Mouse (Mus musculus) olfactory bulb, adult 2 months (tissue): Measurements from ENCODE around the gene Foxc1. TPM values are rescaled to one million over a fixed set of nuclear protein-coding genes. Genes with fewer than 3 reads are reported as not detected.

ENCODE experiments used
- H3K27ac ChIP-seq: fragments of 200-500 bp; 2 replicates; pipeline ENCODE4 v1.5.1; 2012; ENCODE audit warnings: low read depth, low read length; ENCODE audit not compliant: insufficient read depth
- H3K4me1 ChIP-seq: fragments of 200-500 bp; 2 replicates; pipeline ENCODE4 v1.6.1; 2012; ENCODE audit warnings: low read length; ENCODE audit not compliant: control insufficient read depth, insufficient read depth
- H3K4me3 ChIP-seq: fragments of 200-500 bp; 2 replicates; pipeline ENCODE4 v1.5.1; 2012; ENCODE audit warnings: mild to moderate bottlenecking, low read depth, low read length, moderate library complexity; ENCODE audit not compliant: insufficient read depth
- CTCF ChIP-seq: fragments of 200-500 bp; IDR thresholded peaks from 2 replicates; pipeline ENCODE4 v1.5.1; 2012; ENCODE audit warnings: low read depth, mild to moderate bottlenecking, low read length, moderate library complexity; ENCODE audit not compliant: insufficient read depth
- POLR2A ChIP-seq: fragments of 200-500 bp; IDR thresholded peaks from 2 replicates; pipeline ENCODE4 v1.6.1; 2012; ENCODE audit warnings: mild to moderate bottlenecking, low read depth, low read length, moderate library complexity; ENCODE audit not compliant: insufficient read depth
- WGBS: fragments of 180-500 bp; shearing (Covaris S2); methylation state at CpG from one replicate; pipeline ENCODE4 v1.1.7; 2018; 5-methylcytosine and 5-hydroxymethylcytosine counted together
- polyA plus RNA-seq: library from polyadenylated mRNA; stranded (reverse); fragments of >200 nt; gene quantifications from 2 replicates; pipeline ENCODE4 v1.2.4, GENCODE M21; 2012; ENCODE audit warnings: low replicate concordance; ENCODE audit not compliant: missing spikeins, insufficient read depth, insufficient read length

Gene Foxc1
- polyA plus RNA-seq, 1 experiment: not detected

- Histone ChIP-seq H3K4me3 (no peak overlapping the region), H3K4me1 (no peaks in the 10 kb centered on the region), H3K27ac (no peak overlapping the region)
- no peak for TF ChIP-seq POLR2A
- no peak for TF ChIP-seq CTCF
- 93% methylated on average over 2 of the region's 2 CpGs for WGBS
Observed at GRCm38 (mm10) chr13:31782063-31782462, 24.4 kb upstream of the Foxc1 start.

GRCm38 (mm10) chr13:31784757-31785156, 21.7 kb upstream of the Foxc1 start:
- H3K4me3 ChIP-seq: no peak overlapping the region
- no peak overlapping the region for H3K27ac ChIP-seq
- H3K4me1 ChIP-seq: no peaks in the 10 kb centered on the region
- no peak for TF ChIP-seq POLR2A
- no peak for TF ChIP-seq CTCF
- 86% methylated on average over 7 of the region's 7 CpGs for WGBS

- H3K4me1 ChIP-seq: no peaks in the 10 kb centered on the region
- TF ChIP-seq CTCF (peak; percentile 93), POLR2A (no peak)
- H3K27ac ChIP-seq: no peak overlapping the region
- no peak overlapping the region for H3K4me3 ChIP-seq
- 17% methylated on average over 17 of the region's 17 CpGs for WGBS
Observed at GRCm38 (mm10) chr13:31792480-31793132, 13.8 kb upstream of the Foxc1 start.

GRCm38 (mm10) chr13:31793163-31793562, 13.3 kb upstream of the Foxc1 start:
- Histone ChIP-seq H3K4me3 (no peak overlapping the region), H3K27ac (no peak overlapping the region), H3K4me1 (no peaks in the 10 kb centered on the region)
- 58% methylated on average over 5 of the region's 5 CpGs for WGBS
- no peak for TF ChIP-seq CTCF
- TF ChIP-seq POLR2A: no peak

- WGBS: 55% methylated on average over 10 of the region's 10 CpGs
- Histone ChIP-seq H3K4me1 (peaks cover 8% of the 10 kb centered on the region), H3K27ac (no peak overlapping the region), H3K4me3 (no peak overlapping the region)
- no peak for TF ChIP-seq POLR2A
- no peak for TF ChIP-seq CTCF
Observed at GRCm38 (mm10) chr13:31797346-31797745, 9.1 kb upstream of the Foxc1 start.

- no peak for TF ChIP-seq CTCF
- no peak for TF ChIP-seq POLR2A
- peaks cover 8% of the 10 kb centered on the region for H3K4me1 ChIP-seq
- H3K27ac ChIP-seq: no peak overlapping the region
- 56% methylated on average over 9 of the region's 9 CpGs for WGBS
- no peak overlapping the region for H3K4me3 ChIP-seq
Observed at GRCm38 (mm10) chr13:31798075-31798474, 8.4 kb upstream of the Foxc1 start.

- TF ChIP-seq CTCF (peak; percentile 81), POLR2A (no peak)
- H3K4me3 ChIP-seq: peak overlapping the region; percentile 29; the same call in 1 of the 2 replicates
- 4% methylated on average over 43 of the region's 43 CpGs for WGBS
- H3K27ac ChIP-seq: no peak overlapping the region
- peaks cover 8% of the 10 kb centered on the region for H3K4me1 ChIP-seq
Observed at GRCm38 (mm10) chr13:31800581-31801576, 5.6 kb upstream of the Foxc1 start.

- H3K27ac ChIP-seq: no peak overlapping the region
- no peak for TF ChIP-seq POLR2A
- TF ChIP-seq CTCF: no peak
- H3K4me1 ChIP-seq: peaks cover 15% of the 10 kb centered on the region
- WGBS: 3% methylated on average over 25 of the region's 25 CpGs
- H3K4me3 ChIP-seq: no peak overlapping the region
Observed at GRCm38 (mm10) chr13:31801703-31802305, 4.6 kb upstream of the Foxc1 start.

GRCm38 (mm10) chr13:31802447-31802846, 4.0 kb upstream of the Foxc1 start:
- H3K27ac ChIP-seq: no peak overlapping the region
- TF ChIP-seq CTCF (no peak), POLR2A (no peak)
- no peak overlapping the region for H3K4me3 ChIP-seq
- H3K4me1 ChIP-seq: peaks cover 15% of the 10 kb centered on the region
- WGBS: 13% methylated on average over 5 of the region's 5 CpGs
